Mouse (Mus musculus) hindbrain, postnatal 0 days (tissue): ENCODE results near the gene Vamp5. TPM values are rescaled to one million over a fixed set of nuclear protein-coding genes. Genes with fewer than 3 reads are reported as not detected.
A peak's percentile ranks its signal among the peaks of the same experiment; 100 is the strongest.

Source experiments
- ATAC-seq: fragments of 200-750 bp; cut with Nextera tagmentation; 2 replicates; pipeline ENCODE4 v1.8.0; 2017; ENCODE audit warnings: mild to moderate bottlenecking, moderate TSS enrichment, moderate library complexity
- DNase-seq: peaks from one replicate; pipeline ENCODE4 v3.0.0-alpha.2; 2015; ENCODE audit warnings: low spot score
- H3K27ac ChIP-seq: fragments of 300-500 bp; sonication (generic); 2 replicates; pipeline ENCODE4 v1.5.1; 2014; ENCODE audit warnings: mild to moderate bottlenecking
- H3K27me3 ChIP-seq: fragments of 300-500 bp; sonication (generic); 2 replicates; pipeline ENCODE4 v1.6.1; 2014; ENCODE audit warnings: low read length, mixed read lengths; ENCODE audit not compliant: insufficient read depth
- H3K36me3 ChIP-seq: fragments of 300-500 bp; sonication (generic); 2 replicates; pipeline ENCODE4 v1.6.1; 2014; ENCODE audit warnings: low read length, mixed read lengths; ENCODE audit not compliant: insufficient read depth
- H3K4me1 ChIP-seq: fragments of 300-500 bp; sonication (generic); 2 replicates; pipeline ENCODE4 v1.6.1; 2014; ENCODE audit warnings: antibody characterized with exemption, low read length, mixed read lengths; ENCODE audit not compliant: insufficient read depth
- H3K4me2 ChIP-seq: fragments of 300-500 bp; sonication (generic); 2 replicates; pipeline ENCODE4 v1.6.1; 2014; ENCODE audit warnings: low read depth, mild to moderate bottlenecking, low read length, moderate library complexity, mixed read lengths
- H3K4me3 ChIP-seq: fragments of 300-500 bp; sonication (generic); 2 replicates; pipeline ENCODE4 v1.5.1; 2014; ENCODE audit warnings: low read length
- H3K9ac ChIP-seq: fragments of 300-500 bp; sonication (generic); replicated peaks from 2 replicates; pipeline ENCODE4 v1.6.1; 2014; ENCODE audit warnings: mild to moderate bottlenecking, low read length, moderate library complexity, mixed read lengths
- H3K9me3 ChIP-seq: fragments of 300-500 bp; sonication (generic); 2 replicates; pipeline ENCODE4 v1.6.1; 2016; ENCODE audit warnings: low read length, mixed read lengths
- CTCF ChIP-seq: IDR thresholded peaks from 2 replicates; pipeline ENCODE4 v1.5.1; 2016; ENCODE audit warnings: antibody characterized with exemption, control low read depth, low read depth
- WGBS: fragments of 180-500 bp; shearing (Covaris S2); extraction: QIAGEN DNeasy Blood & Tissue Kit; methylation state at CpG from one replicate; pipeline ENCODE4 v1.1.7; 2014; 5-methylcytosine and 5-hydroxymethylcytosine counted together
- polyA plus RNA-seq: library from polyadenylated mRNA; unstranded; fragments of >200 nt; fragmentation: Nextera tagmentation; extraction: Ambion mirVana; gene quantifications from 2 replicates; pipeline ENCODE4 v1.2.1, GENCODE M21; 2015
- total RNA-seq: library from RNA; depleted of rRNA; stranded (reverse); fragments of >200 nt; gene quantifications from 2 replicates; pipeline ENCODE4 v1.2.3, GENCODE M21; 2014; rRNA removed

Vamp5 gene
- 4.6 and 20.0 TPM in 2 replicates for total RNA-seq
- 11.9 and 12.9 TPM in 2 replicates for polyA plus RNA-seq

DNA sequence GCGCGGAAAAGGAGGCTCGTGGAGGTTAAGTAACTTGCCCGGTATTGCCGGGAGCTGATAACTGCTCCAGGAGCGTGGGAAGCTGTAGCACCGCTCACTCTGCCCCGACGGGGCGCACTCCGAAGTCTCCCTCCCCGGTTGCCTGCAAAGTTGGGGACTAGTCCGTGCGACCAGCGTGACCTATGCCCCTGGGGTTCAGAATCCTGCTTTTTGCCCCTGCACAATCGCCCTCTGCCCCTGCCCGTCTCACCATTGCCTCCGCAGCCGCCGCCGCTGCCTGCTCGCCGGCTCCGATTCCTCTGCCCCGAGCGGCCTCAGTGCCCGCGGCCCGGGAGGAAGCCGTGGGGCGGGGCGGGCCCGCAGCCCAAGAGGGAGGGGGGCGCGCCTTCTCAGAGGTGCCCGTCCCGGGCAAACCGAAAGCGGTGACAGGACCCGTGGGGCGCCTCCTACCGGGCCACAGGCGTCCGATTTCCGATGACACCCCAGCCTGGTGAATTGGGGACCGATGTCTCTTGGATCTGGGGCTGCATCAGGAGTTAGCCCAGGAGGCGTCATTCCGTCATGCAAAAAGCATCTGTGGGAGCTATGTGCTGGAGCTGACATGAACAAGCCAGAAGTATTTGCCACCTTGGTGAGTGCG, at the start of gene Vamp5:
Gene Vamp5, minus strand, starts transcription at position 338 of the 640 bp plus-strand sequence.
- ATAC-seq (peak; percentile 80), DNase-seq (peak; percentile 41)
- H3K27me3 ChIP-seq, result peaks cover 4% of the 10 kb centered on the region
- 0 out of 2 replicates have a peak within 1 kb of the TSS, but pooled peaks have one; percentile 29 for H3K27ac ChIP-seq
- WGBS, result 3% methylated on average over 48 of the region's 49 CpGs
- no peak for TF ChIP-seq CTCF
- no peaks in the 10 kb centered on the region for H3K4me1 ChIP-seq
- H3K4me3 ChIP-seq, result peak within 1 kb of the TSS; percentile 40
- no peaks in the 10 kb centered on the region for H3K9me3 ChIP-seq
- H3K36me3 ChIP-seq, result no peaks in the 10 kb centered on the region
- H3K9ac ChIP-seq, result peak within 1 kb of the TSS; percentile 45; the same call in 1 of the 2 replicates
- H3K4me2 ChIP-seq, result peak within 1 kb of the TSS; percentile 58

DNA sequence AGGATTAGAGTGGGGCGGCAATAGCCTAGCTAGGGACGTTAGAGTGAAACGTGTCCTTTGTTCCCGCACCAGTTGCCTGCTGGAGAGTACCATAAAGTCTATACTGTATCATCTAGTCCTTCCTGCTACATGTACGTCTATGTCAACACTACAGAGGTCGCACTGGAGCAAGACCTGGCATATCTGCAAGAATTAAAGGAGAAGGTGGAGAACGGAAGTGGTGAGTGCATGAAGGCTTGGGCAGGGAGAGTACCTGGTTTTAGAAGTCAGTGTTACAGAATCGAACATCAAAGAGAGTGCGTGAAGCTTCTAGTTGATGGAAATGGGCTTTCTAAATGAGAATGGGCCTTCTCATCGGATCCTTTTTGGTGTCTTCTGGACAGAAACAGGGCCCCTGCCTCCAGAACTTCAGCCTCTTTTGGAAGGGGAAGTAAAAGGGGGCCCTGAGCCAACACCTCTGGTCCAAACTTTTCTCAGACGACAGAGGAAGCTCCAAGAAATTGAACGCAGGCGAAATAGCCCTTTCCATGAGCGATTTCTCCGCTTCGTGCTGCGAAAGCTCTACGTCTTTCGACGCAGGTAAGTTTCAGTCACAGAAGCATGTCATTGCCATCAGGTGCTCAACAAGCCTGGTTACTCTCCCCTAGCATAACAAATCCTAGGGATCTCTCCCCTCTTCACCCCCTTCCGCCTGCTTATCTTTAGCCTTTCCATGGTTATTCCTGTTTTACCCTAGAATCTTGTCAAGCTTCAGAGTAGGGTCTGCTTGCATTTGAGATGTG, 49.0 kb upstream of the Vamp5 start:
- H3K9ac ChIP-seq, result no peak overlapping the region
- H3K4me2 ChIP-seq, result no peak overlapping the region
- H3K27ac ChIP-seq, result no peak overlapping the region
- ATAC-seq (no peak), DNase-seq (no peak)
- TF ChIP-seq CTCF, result no peak
- no peaks in the 10 kb centered on the region for H3K9me3 ChIP-seq
- WGBS, result 88% methylated on average over 21 of the region's 21 CpGs
- H3K4me1 ChIP-seq, result no peaks in the 10 kb centered on the region
- peaks cover 48% of the 10 kb centered on the region for H3K36me3 ChIP-seq
- no peak overlapping the region for H3K4me3 ChIP-seq
- no peaks in the 10 kb centered on the region for H3K27me3 ChIP-seq

DNA sequence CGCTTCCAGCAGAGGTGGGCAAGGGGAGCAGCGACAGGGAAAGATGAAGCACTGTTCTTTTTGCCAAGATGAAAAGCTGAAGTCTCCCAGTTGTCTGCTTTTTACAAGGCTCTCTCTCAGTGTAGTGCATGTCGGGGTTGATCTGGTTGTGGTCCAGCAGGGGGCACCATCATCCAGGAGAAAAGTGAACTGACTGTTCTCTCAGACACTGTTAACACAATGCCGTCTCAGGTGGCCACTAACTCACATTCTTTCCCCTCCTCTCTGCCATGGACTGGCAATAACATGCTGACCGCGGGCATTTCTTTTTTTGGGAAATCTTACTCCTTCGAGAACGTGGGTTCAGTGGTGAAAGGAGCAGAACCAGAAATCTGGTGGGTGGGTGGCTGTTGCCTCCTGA, 47.8 kb upstream of the Vamp5 start:
- peak; percentile 88 for ATAC-seq
- 30% methylated on average over 8 of the region's 8 CpGs for WGBS
- DNase-seq, result peak; percentile 85
- H3K4me3 ChIP-seq, result no peak overlapping the region
- TF ChIP-seq CTCF, result peak; percentile 88
- H3K9ac ChIP-seq, result no peak overlapping the region
- H3K27me3 ChIP-seq, result no peaks in the 10 kb centered on the region
- no peak overlapping the region for H3K4me2 ChIP-seq
- no peak overlapping the region for H3K27ac ChIP-seq
- peaks cover 58% of the 10 kb centered on the region for H3K36me3 ChIP-seq
- no peaks in the 10 kb centered on the region for H3K4me1 ChIP-seq
- no peaks in the 10 kb centered on the region for H3K9me3 ChIP-seq

DNA sequence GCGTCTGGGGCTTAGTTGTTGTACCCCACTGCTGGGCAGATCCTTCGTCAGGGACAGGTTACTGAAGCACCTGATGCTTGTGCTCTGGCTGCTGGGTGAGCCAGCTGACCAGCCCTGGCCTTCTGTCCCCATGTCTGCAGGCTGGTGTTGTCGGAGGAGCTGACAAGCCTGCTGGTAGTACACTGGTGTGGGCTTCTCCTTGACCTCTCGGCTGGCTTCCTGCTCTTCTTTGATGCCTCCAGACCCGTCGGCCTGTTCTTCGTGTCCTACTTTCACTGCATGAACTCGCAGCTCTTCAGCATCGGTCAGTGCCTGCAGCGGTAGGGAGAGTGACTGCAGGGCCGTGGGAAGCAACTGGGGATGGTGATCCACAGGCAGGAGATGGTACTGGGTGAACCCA, 45.4 kb upstream of the Vamp5 start:
- peaks cover 59% of the 10 kb centered on the region for H3K36me3 ChIP-seq
- 95% methylated on average over 11 of the region's 11 CpGs for WGBS

DNA sequence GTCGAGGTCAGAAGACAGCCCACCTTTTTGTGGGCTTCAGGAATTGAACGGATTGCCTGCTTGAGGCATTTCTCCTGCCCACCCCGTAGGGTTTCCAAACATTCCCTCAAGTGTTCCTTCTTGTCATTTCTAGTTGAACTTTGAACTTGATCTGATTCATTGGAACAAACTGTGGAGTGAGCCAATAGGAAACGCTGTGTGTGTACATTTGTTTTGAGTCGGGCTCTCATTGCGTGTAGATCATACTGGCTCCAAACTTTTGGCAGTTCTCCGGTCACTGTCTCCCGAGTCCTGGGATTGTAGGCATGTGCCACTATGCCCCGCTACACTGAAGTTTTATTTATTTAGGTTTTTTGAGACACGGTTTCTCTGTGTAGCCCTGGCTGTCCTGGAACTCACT, 40.6 kb upstream of the Vamp5 start:
- H3K4me3 ChIP-seq, result no peak overlapping the region
- no peak for ATAC-seq
- DNase-seq, result no peak
- no peak overlapping the region for H3K4me2 ChIP-seq
- H3K9me3 ChIP-seq, result no peaks in the 10 kb centered on the region
- 93% methylated on average over 10 of the region's 10 CpGs for WGBS
- no peak for TF ChIP-seq CTCF
- H3K36me3 ChIP-seq, result peaks cover 66% of the 10 kb centered on the region
- no peaks in the 10 kb centered on the region for H3K27me3 ChIP-seq
- H3K4me1 ChIP-seq, result no peaks in the 10 kb centered on the region
- H3K27ac ChIP-seq, result no peak overlapping the region
- H3K9ac ChIP-seq, result no peak overlapping the region

More for the DNA sequence above, 45.4 kb upstream of the Vamp5 start:
- H3K9me3 ChIP-seq, result no peaks in the 10 kb centered on the region
- H3K4me3 ChIP-seq, result no peak overlapping the region
- no peak for DNase-seq
- no peak overlapping the region for H3K4me2 ChIP-seq
- no peak for TF ChIP-seq CTCF
- H3K4me1 ChIP-seq, result no peaks in the 10 kb centered on the region
- no peak overlapping the region for H3K27ac ChIP-seq
- ATAC-seq, result no peak
- no peak overlapping the region for H3K9ac ChIP-seq
- no peaks in the 10 kb centered on the region for H3K27me3 ChIP-seq

DNA sequence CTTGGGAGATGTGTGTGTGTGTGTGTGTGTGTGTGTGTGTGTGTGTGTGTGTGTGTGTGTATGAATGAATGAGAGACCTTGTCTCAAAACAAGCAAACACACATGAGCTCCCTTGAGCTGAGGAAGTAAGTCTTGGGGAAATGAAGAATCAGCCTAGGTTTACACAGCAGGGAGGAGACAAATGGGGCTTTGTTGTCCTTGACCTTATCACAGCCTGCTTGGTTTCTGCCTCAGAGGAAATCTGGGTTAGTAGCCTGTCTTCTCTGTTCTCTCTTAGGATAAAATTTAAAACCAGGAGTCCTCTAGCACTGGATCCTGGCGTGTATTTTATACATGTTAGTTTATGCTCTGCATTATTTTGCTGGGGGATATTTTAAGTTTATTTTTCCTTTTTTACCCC, 39.5 kb upstream of the Vamp5 start:
- ATAC-seq (no peak), DNase-seq (no peak)
- Histone ChIP-seq H3K4me3 (no peak overlapping the region), H3K4me2 (no peak overlapping the region), H3K36me3 (peaks cover 55% of the 10 kb centered on the region), H3K4me1 (peaks cover 6% of the 10 kb centered on the region), H3K27me3 (no peaks in the 10 kb centered on the region), H3K9me3 (no peaks in the 10 kb centered on the region), H3K9ac (no peak overlapping the region), H3K27ac (no peak overlapping the region)
- 86% methylated on average over 1 of the region's 1 CpGs for WGBS
- TF ChIP-seq CTCF, result no peak

DNA sequence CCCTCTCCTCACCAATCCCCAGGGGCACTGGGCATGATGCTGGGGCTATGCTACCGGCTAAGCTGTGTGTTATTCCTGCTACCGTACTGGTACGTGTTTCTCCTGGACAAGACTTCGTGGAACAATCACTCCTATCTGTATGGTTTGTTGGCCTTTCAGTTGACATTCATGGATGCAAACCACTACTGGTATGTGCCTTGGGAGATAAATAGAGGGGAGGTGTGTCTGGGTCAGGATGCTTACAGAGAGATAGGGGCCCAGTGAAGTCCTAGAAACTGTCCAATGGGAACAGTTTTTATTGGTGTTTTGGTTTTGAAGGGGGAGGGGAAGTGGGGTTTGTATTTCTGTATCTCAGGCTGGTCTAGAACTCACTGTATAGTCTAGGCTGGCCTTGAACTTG, 38.0 kb upstream of the Vamp5 start:
- Histone ChIP-seq H3K27ac (no peak overlapping the region), H3K4me3 (no peak overlapping the region), H3K4me2 (no peak overlapping the region), H3K9me3 (no peaks in the 10 kb centered on the region), H3K9ac (no peak overlapping the region), H3K27me3 (no peaks in the 10 kb centered on the region), H3K4me1 (peaks cover 8% of the 10 kb centered on the region), H3K36me3 (peaks cover 41% of the 10 kb centered on the region)
- WGBS, result 93% methylated on average over 4 of the region's 4 CpGs
- ATAC-seq (no peak), DNase-seq (no peak)
- no peak for TF ChIP-seq CTCF
